Mouse (Mus musculus) thymus, postnatal 14 days (tissue): ENCODE data around the gene Vps13c.

Source experiments
- DNase-seq: peaks from one replicate; pipeline ENCODE4 v3.0.0; 2021

Vps13c gene

DNA sequence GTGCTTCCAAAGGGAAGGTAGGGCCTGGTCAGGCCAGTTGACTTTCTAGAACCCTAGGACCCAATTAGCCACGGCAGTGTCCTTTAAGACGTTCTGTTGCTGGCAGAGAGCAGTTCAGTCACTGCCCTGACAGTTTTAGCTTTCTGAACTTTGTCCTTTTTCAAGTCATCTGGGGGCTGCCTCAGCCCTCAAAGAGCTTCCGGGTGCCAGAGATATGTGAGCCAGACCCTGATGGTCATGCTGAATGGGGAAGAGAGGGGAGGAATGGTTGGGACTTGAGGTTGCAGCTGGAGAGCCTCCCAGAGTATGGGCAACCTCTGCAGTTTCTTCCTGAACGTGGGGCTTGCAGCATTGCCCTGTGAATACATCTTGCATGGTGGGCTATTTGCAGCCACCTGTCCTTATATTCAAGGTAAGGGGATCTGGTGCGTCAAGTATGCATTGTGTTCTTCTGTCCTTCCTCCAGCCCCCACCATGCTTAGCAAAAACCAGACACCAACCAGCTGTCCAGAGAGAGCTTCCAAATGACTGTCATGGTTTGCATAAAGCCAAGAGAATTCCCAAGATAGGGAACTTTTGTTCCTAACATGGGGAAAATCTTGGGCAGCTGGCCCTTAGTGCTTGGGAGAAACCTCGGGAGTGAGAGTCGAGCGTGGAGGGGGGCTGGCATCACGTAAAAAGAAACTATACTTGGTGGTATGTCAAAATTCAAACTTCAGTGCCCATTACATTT lies 182.3 kb downstream of the Vps13c start:
- no peak for DNase-seq

DNA sequence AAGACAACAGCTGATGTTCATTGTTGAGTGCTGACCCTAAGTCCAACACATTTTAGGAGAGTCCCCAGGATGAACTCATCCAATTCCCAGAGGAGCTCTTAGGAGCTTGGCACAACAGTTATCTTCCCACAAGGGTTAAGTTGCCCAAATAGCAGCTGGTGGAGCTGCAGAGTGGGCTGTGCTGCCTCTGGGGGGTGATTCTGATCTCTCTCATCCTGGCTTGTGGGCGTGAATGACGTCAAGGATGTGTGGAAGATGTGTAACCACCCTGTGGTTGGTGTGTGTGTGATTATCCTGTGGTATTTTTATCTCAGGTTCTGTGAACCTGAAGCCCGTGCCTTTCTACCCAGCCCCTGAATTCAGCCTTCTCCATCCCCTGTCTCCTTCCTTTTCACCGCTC lies 188.4 kb downstream of the Vps13c start:
- no peak for DNase-seq

- DNase-seq, result no peak
Measured at GRCm38 (mm10) chr9:68033771-68034170, 193.6 kb downstream of the Vps13c start.
